Mouse (Mus musculus) bone marrow macrophage, adult 2 months (primary cell): ENCODE data around the gene Mpnd.

Source experiments
- CTCF ChIP-seq: IDR thresholded peaks from 2 replicates; pipeline ENCODE4 v1.5.1; 2012; ENCODE audit warnings: low read depth, mild to moderate bottlenecking, low read length, moderate library complexity
- POLR2A ChIP-seq: IDR thresholded peaks from 2 replicates; pipeline ENCODE4 v1.6.1; 2012; ENCODE audit warnings: mild to moderate bottlenecking, low read depth, low read length, borderline replicate concordance

- TF ChIP-seq POLR2A (no peak), CTCF (no peak)
Observed at GRCm38 (mm10) chr17:56022989-56023290, 17.4 kb downstream of the Mpnd start.
